Mouse (Mus musculus) retina, embryonic 14.5 days (tissue): ENCODE measurements around the gene Ipp.

ENCODE experiments used
- DNase-seq: peaks from one replicate; pipeline ENCODE4 v3.0.0-alpha.2; 2015; ENCODE audit warnings: low spot score

The Ipp gene

GRCm38 (mm10) chr4:116507425-116508218 is at the start of gene Ipp:
TSS of gene Ipp (plus strand) at chr4:116507549.
- DNase-seq: peak; percentile 97

GRCm38 (mm10) chr4:116461943-116462342 is 45.4 kb upstream of the Ipp start:
- no peak for DNase-seq

GRCm38 (mm10) chr4:116463231-116464125 is 43.9 kb upstream of the Ipp start:
- peak; percentile 59 for DNase-seq

GRCm38 (mm10) chr4:116464126-116464981 is 43.0 kb upstream of the Ipp start, which contains the start of gene Mast2:
TSS of gene Mast2 (minus strand) at chr4:116464183.
- peak; percentile 92 for DNase-seq

GRCm38 (mm10) chr4:116481322-116481721 is 26.0 kb upstream of the Ipp start:
- DNase-seq: no peak

- peak; percentile 11 for DNase-seq
Observed at GRCm38 (mm10) chr4:116483476-116483875, 23.9 kb upstream of the Ipp start.

GRCm38 (mm10) chr4:116491119-116491536 is 16.2 kb upstream of the Ipp start:
- DNase-seq: no peak

GRCm38 (mm10) chr4:116491886-116492285 is 15.5 kb upstream of the Ipp start:
- DNase-seq: no peak

GRCm38 (mm10) chr4:116492460-116492859 is 14.9 kb upstream of the Ipp start:
- no peak for DNase-seq

- no peak for DNase-seq
Observed at GRCm38 (mm10) chr4:116493646-116494045, 13.7 kb upstream of the Ipp start.

GRCm38 (mm10) chr4:116499978-116500377 is 7.4 kb upstream of the Ipp start:
- no peak for DNase-seq

- DNase-seq: no peak
Observed at GRCm38 (mm10) chr4:116506886-116507424, 394 bp upstream of the Ipp start.

GRCm38 (mm10) chr4:116531109-116531508 is 23.8 kb downstream of the Ipp start:
- DNase-seq: no peak

GRCm38 (mm10) chr4:116536351-116536750 is 29.0 kb downstream of the Ipp start:
- no peak for DNase-seq

- DNase-seq: no peak
Observed at GRCm38 (mm10) chr4:116537737-116538136, 30.4 kb downstream of the Ipp start.

GRCm38 (mm10) chr4:116550432-116550831 is 43.1 kb downstream of the Ipp start:
- DNase-seq: no peak

- no peak for DNase-seq
Observed at GRCm38 (mm10) chr4:116553035-116553434, 45.7 kb downstream of the Ipp start.

- peak; percentile 87 for DNase-seq
Observed at GRCm38 (mm10) chr4:116555413-116556300, 48.3 kb downstream of the Ipp start, which contains the start of gene Tmem69. TSS of gene Tmem69 (minus strand) at chr4:116555936.

GRCm38 (mm10) chr4:116556561-116557305 is 49.4 kb downstream of the Ipp start:
- DNase-seq: peak; percentile 94
